Mouse (Mus musculus) bone marrow, adult 2 months (tissue): Measurements from ENCODE around the gene Smyd3.

Experiments
- CTCF ChIP-seq: fragments of 200-500 bp; IDR thresholded peaks from 2 replicates; pipeline ENCODE4 v1.5.1; 2011; ENCODE audit warnings: low read length, control low read depth; ENCODE audit not compliant: control insufficient read depth, insufficient read depth
- POLR2A ChIP-seq: fragments of 200-500 bp; IDR thresholded peaks from 2 replicates; pipeline ENCODE4 v1.6.1; 2011; ENCODE audit warnings: low read depth, mild to moderate bottlenecking, control low read depth, low read length, borderline replicate concordance; ENCODE audit not compliant: control insufficient read depth

DNA sequence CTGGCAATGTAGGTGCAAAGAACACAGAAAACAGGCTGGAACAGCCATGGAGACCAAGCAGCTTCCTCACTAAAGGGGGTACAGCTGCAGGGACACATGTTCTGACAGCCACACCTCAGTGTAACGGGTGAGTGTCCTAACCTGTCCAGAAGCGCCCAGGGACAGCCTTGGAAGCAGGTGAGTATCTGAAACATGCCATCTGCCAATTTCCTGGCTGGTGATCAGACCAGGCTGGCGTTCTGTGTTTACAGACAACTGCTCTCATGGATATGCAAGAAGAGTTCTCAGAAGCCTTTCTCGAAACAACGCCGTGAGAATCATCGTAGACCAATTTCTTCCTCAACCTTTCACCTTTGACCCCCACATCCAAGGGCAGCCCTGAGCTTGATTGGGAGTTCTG, 444.0 kb downstream of the Smyd3 start:
- TF ChIP-seq POLR2A, result no peak
- no peak for TF ChIP-seq CTCF
